Mouse (Mus musculus) CH12F3 (cell line): ENCODE data around the gene Rmdn3.

Source experiments
- in situ Hi-C: fragments of 300-500 bp; cut with MboI; formaldehyde crosslinking; loops from 2 replicates; pipeline ENCODE4 v1.14.3; 2020; ENCODE audit warnings: low sequenced_read_pairs

Gene Rmdn3

GRCm38 (mm10) chr2:119171574-119171973, 14.7 kb upstream of the Rmdn3 start:
- in situ Hi-C loops, result no loop called here

GRCm38 (mm10) chr2:119170282-119170681, 13.4 kb upstream of the Rmdn3 start:
- in situ Hi-C loops, result no loop called here

- in situ Hi-C loops, result no loop called here
These were observed 11.0 kb upstream of the Rmdn3 start for GRCm38 (mm10) chr2:119167866-119168256.

GRCm38 (mm10) chr2:119166901-119167865, 10.3 kb upstream of the Rmdn3 start, which contains the start of gene Gchfr:
Gchfr (plus strand) TSS chr2:119167773.
- in situ Hi-C loops, result no loop called here

- in situ Hi-C loops, result no loop called here
These were observed 8.6 kb upstream of the Rmdn3 start for GRCm38 (mm10) chr2:119165401-119165800.

- in situ Hi-C loops, result no loop called here
These were observed 7.2 kb upstream of the Rmdn3 start for GRCm38 (mm10) chr2:119163999-119164398.

GRCm38 (mm10) chr2:119163135-119163534, 6.3 kb upstream of the Rmdn3 start:
- in situ Hi-C loops, result no loop called here

- in situ Hi-C loops, result no loop called here
These were observed 4.4 kb upstream of the Rmdn3 start for GRCm38 (mm10) chr2:119161247-119161646.

GRCm38 (mm10) chr2:119157836-119158235, 1.0 kb upstream of the Rmdn3 start:
- in situ Hi-C loops, result no loop called here

GRCm38 (mm10) chr2:119156081-119156680, 653 bp downstream of the Rmdn3 start:
- in situ Hi-C loops, result no loop called here

- in situ Hi-C loops, result no loop called here
These were observed 1.4 kb downstream of the Rmdn3 start for GRCm38 (mm10) chr2:119155388-119155787.

- in situ Hi-C loops, result no loop called here
These were observed 2.2 kb downstream of the Rmdn3 start for GRCm38 (mm10) chr2:119154683-119155082.

- in situ Hi-C loops, result no loop called here
These were observed 4.6 kb downstream of the Rmdn3 start for GRCm38 (mm10) chr2:119152255-119152654.

GRCm38 (mm10) chr2:119147775-119148174, 9.1 kb downstream of the Rmdn3 start:
- in situ Hi-C loops, result no loop called here

GRCm38 (mm10) chr2:119147160-119147678, 9.6 kb downstream of the Rmdn3 start:
- in situ Hi-C loops, result no loop called here

GRCm38 (mm10) chr2:119146435-119146834, 10.4 kb downstream of the Rmdn3 start:
- in situ Hi-C loops, result no loop called here

GRCm38 (mm10) chr2:119145199-119145598, 11.6 kb downstream of the Rmdn3 start:
- in situ Hi-C loops, result no loop called here

GRCm38 (mm10) chr2:119136346-119136898, 20.4 kb downstream of the Rmdn3 start:
- in situ Hi-C loops, result no loop called here

- in situ Hi-C loops, result no loop called here
These were observed 43.5 kb downstream of the Rmdn3 start for GRCm38 (mm10) chr2:119113121-119113925.

GRCm38 (mm10) chr2:119112438-119113112, 44.3 kb downstream of the Rmdn3 start, which contains the start of gene Rad51:
Rad51 (plus strand) TSS chr2:119112793.
- in situ Hi-C loops, result no loop called here
